20 mouse cellular contexts compared by ENCODE assay signal in the genomic region with DNA sequence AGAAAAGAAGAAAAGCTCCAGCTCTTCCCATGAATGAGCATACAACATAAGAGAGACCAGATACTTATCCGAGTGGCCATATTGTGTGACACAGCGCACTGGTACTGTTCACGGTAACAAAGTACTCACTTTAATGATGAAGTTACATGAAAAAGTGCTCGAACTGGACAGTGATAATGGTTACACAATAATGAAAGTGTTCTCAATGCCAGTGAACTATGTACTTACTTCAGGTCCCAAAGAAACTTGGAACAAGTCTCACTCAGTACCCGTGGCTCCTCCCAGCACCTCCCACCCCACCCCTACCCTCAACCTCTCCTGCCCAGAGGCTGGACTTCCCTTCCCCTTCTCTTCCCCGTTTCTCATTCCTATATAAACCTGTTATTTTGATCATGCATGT.
"Had no signal": no experiment of that assay in that cellular context is flagged by ENCODE, and none has a peak within 500 bp of the region (broad histone marks: within the 10 kb centered on the region; RNA-seq: fewer than 3 reads in every experiment).

No protein-coding gene starts in this region.

- ATAC-seq: intestine, embryonic 15.5 days had no signal

- DNase-seq: kidney, adult 11 months; kidney, postnatal 14 days; kidney, postnatal 4 days; left cerebral cortex, postnatal 4 days; lung, adult 18-20 months; lung, postnatal 4 days; midbrain, embryonic 14.5 days; right cerebral cortex, adult 18-20 months; right cerebral cortex, postnatal 14 days; right cerebral cortex, postnatal 4 days; spleen, adult 18-20 months; thymus, postnatal 25 days had no signal

- H3K9ac ChIP-seq: intestine, embryonic 15.5 days; limb, embryonic 12.5 days; limb, embryonic 15.5 days; liver, embryonic 14.5 days; neural tube, embryonic 12.5 days; neural tube, embryonic 15.5 days; stomach, embryonic 15.5 days had no signal

- H3K36me3 ChIP-seq: intestine, embryonic 15.5 days; limb, embryonic 12.5 days; limb, embryonic 15.5 days; neural tube, embryonic 12.5 days; neural tube, embryonic 15.5 days; stomach, embryonic 15.5 days had no signal

- H3K4me2 ChIP-seq: intestine, embryonic 15.5 days; limb, embryonic 12.5 days; limb, embryonic 15.5 days; midbrain, embryonic 11.5 days; neural tube, embryonic 12.5 days; neural tube, embryonic 15.5 days; stomach, embryonic 15.5 days had no signal

- H3K4me3 ChIP-seq: intestine, embryonic 15.5 days; limb, embryonic 12.5 days; limb, embryonic 15.5 days; neural tube, embryonic 12.5 days; neural tube, embryonic 15.5 days; stomach, embryonic 15.5 days had no signal

- H3K27me3 ChIP-seq: intestine, embryonic 15.5 days; limb, embryonic 12.5 days; limb, embryonic 15.5 days; neural tube, embryonic 12.5 days; neural tube, embryonic 15.5 days; stomach, embryonic 15.5 days had no signal

- H3K9me3 ChIP-seq: intestine, embryonic 15.5 days; limb, embryonic 12.5 days; limb, embryonic 15.5 days; neural tube, embryonic 12.5 days; neural tube, embryonic 15.5 days; stomach, embryonic 15.5 days had no signal

- H3K27ac ChIP-seq: intestine, embryonic 15.5 days; limb, embryonic 12.5 days; limb, embryonic 15.5 days; liver, embryonic 14.5 days; neural tube, embryonic 12.5 days; neural tube, embryonic 15.5 days; stomach, embryonic 15.5 days had no signal

- H3K4me1 ChIP-seq: intestine, embryonic 15.5 days; limb, embryonic 12.5 days; limb, embryonic 15.5 days; neural tube, embryonic 12.5 days; neural tube, embryonic 15.5 days; stomach, embryonic 15.5 days had no signal
